Mouse (Mus musculus) C3H10T1/2 (cell line): ENCODE measurements around the gene Lzic. TPM values are rescaled to one million over a fixed set of nuclear protein-coding genes. Genes with fewer than 3 reads are reported as not detected.

Experiments
- polyA plus RNA-seq, 2 experiments: library from polyadenylated mRNA; unstranded; fragments of >200 nt; fragmentation: generic; extraction: Trizol; gene quantifications; one replicate each; pipeline ENCODE4 v1.2.1; 2012; ENCODE audit warnings: missing spikeins in 2 of 2

Gene Lzic
- 10 to 100 TPM in 1 of 2 experiments, 1 to 10 TPM in 1; 5.0 to 20.1 TPM for polyA plus RNA-seq

GRCm38 (mm10) chr4:149485053-149485824 is at the start of gene Lzic, which contains the start of gene Nmnat1:
TSS of gene Lzic (plus strand) at chr4:149485229.
TSS of gene Nmnat1 (minus strand) at chr4:149485202.

GRCm38 (mm10) chr4:149454879-149455278 is 30.1 kb upstream of the Lzic start, which contains the start of gene Rbp7:
TSS of gene Rbp7 (minus strand) at chr4:149454978.

GRCm38 (mm10) chr4:149477078-149477477 is 8.0 kb upstream of the Lzic start, which contains the start of gene Tmem274:
TSS of gene Tmem274 (plus strand) at chr4:149477378.

GRCm38 (mm10) chr4:149517868-149518340 is 32.9 kb downstream of the Lzic start, which contains the start of gene Ctnnbip1:
TSS of gene Ctnnbip1 (plus strand) at chr4:149518236.

Other genes with a start within 250 kb of the Lzic start
- 1 to 10 TPM in 1 of 2 experiments, under 1 TPM in 1; 0.55 to 7.6 TPM for gene Kif1b, start 177.5 kb upstream of the Lzic start, polyA plus RNA-seq
- gene Ube4b, start 58.5 kb upstream of the Lzic start, polyA plus RNA-seq: 10 to 100 TPM; 14.9 to 60.1 TPM
- gene Rbp7, start 30.3 kb upstream of the Lzic start, polyA plus RNA-seq: under 1 TPM; 0.08 to 0.17 TPM
- not detected for gene Tmem274, start 7.9 kb upstream of the Lzic start, polyA plus RNA-seq
- gene Nmnat1, start within 50 bp of the Lzic start, polyA plus RNA-seq: 1 to 10 TPM; 3.3 to 7.5 TPM
- gene Ctnnbip1, start 33.0 kb downstream of the Lzic start, polyA plus RNA-seq: 10 to 100 TPM; 40.5 to 50.0 TPM
- 100 to 1,000 TPM in 1 of 2 experiments, 10 to 100 TPM in 1; 33.5 to 169 TPM for gene Clstn1, start 101.2 kb downstream of the Lzic start, polyA plus RNA-seq
- gene Pik3cd, start 217.3 kb downstream of the Lzic start, polyA plus RNA-seq: 1 to 10 TPM; 2.9 TPM